Mouse (Mus musculus) heart, embryonic 12.5 days (tissue): ENCODE data around the gene Alox12. TPM values are rescaled to one million over a fixed set of nuclear protein-coding genes. Genes with fewer than 3 reads are reported as not detected.

Experiments
- ATAC-seq: fragments of 200-750 bp; cut with Nextera tagmentation; 2 replicates; pipeline ENCODE4 v1.8.0; 2017; ENCODE audit warnings: moderate TSS enrichment, moderate library complexity; ENCODE audit not compliant: insufficient number of reproducible peaks, low FRiP score
- H3K27ac ChIP-seq: fragments of 300-500 bp; sonication (generic); 2 replicates; pipeline ENCODE4 v1.5.1; 2016; ENCODE audit warnings: mild to moderate bottlenecking, moderate library complexity; ENCODE audit not compliant: poor library complexity, severe bottlenecking
- H3K27me3 ChIP-seq: fragments of 300-500 bp; sonication (generic); replicated peaks from 2 replicates; pipeline ENCODE4 v1.6.1; 2016; ENCODE audit warnings: mild to moderate bottlenecking, moderate library complexity
- H3K36me3 ChIP-seq: fragments of 300-500 bp; sonication (generic); 2 replicates; pipeline ENCODE4 v1.6.1; 2016; ENCODE audit warnings: mild to moderate bottlenecking, moderate library complexity
- H3K4me1 ChIP-seq: fragments of 300-500 bp; sonication (generic); replicated peaks from 2 replicates; pipeline ENCODE4 v1.6.1; 2016; ENCODE audit warnings: mild to moderate bottlenecking
- H3K4me2 ChIP-seq: fragments of 300-500 bp; sonication (generic); 2 replicates; pipeline ENCODE4 v1.6.1; 2016; ENCODE audit warnings: mild to moderate bottlenecking, moderate library complexity
- H3K4me3 ChIP-seq: fragments of 300-500 bp; sonication (generic); 2 replicates; pipeline ENCODE4 v1.5.1; 2016; ENCODE audit warnings: mild to moderate bottlenecking
- H3K9ac ChIP-seq: fragments of 300-500 bp; sonication (generic); 2 replicates; pipeline ENCODE4 v1.6.1; 2016; ENCODE audit warnings: mild to moderate bottlenecking, moderate library complexity
- H3K9me3 ChIP-seq: fragments of 300-500 bp; sonication (generic); replicated peaks from 2 replicates; pipeline ENCODE4 v1.6.1; 2016; ENCODE audit warnings: mild to moderate bottlenecking, moderate library complexity
- WGBS: fragments of 180-500 bp; shearing (Covaris S2); methylation state at CpG from one replicate; pipeline ENCODE4 v1.1.7; 2016; 5-methylcytosine and 5-hydroxymethylcytosine counted together
- polyA plus RNA-seq: library from polyadenylated mRNA; unstranded; fragments of >200 nt; fragmentation: Nextera tagmentation; extraction: Ambion mirVana; gene quantifications from 2 replicates; pipeline ENCODE4 v1.2.1, GENCODE M21; 2016

The Alox12 gene
- 3.8 and 7.8 TPM in 2 replicates for polyA plus RNA-seq

GRCm38 (mm10) chr11:70254931-70255531 is at the start of gene Alox12:
Gene Alox12, minus strand, starts transcription at chr11:70255353.
- peak; percentile 43; the same call in 1 of the 2 replicates for ATAC-seq
- Histone ChIP-seq H3K9ac (peak within 1 kb of the TSS; percentile 42), H3K4me3 (peak within 1 kb of the TSS; percentile 39), H3K4me1 (peaks cover 10% of the 10 kb centered on the region; the same call in 1 of the 2 replicates), H3K27me3 (peaks cover 71% of the 10 kb centered on the region), H3K27ac (no peak within 1 kb of the TSS), H3K9me3 (no peaks in the 10 kb centered on the region), H3K36me3 (no peaks in the 10 kb centered on the region), H3K4me2 (peak within 1 kb of the TSS; percentile 72)
- under 1% methylated on average over 25 of the region's 25 CpGs for WGBS

- Histone ChIP-seq H3K4me2 (no peak overlapping the region), H3K4me1 (0 out of 2 replicates have a peak, but pooled peaks cover 5% of the 10 kb centered on the region), H3K27me3 (no peaks in the 10 kb centered on the region), H3K9ac (no peak overlapping the region), H3K4me3 (no peak overlapping the region), H3K9me3 (peaks cover 6% of the 10 kb centered on the region), H3K36me3 (no peaks in the 10 kb centered on the region), H3K27ac (peak overlapping the region; percentile 42; the same call in 1 of the 2 replicates)
- WGBS, result 39% methylated on average over 4 of the region's 4 CpGs
- 0 out of 2 replicates have a peak, but pooled peaks have one; percentile 29 for ATAC-seq
Observed at GRCm38 (mm10) chr11:70302293-70302692, 47.1 kb upstream of the Alox12 start.

GRCm38 (mm10) chr11:70297836-70298454 is 42.8 kb upstream of the Alox12 start:
- Histone ChIP-seq H3K9ac (no peak overlapping the region), H3K27me3 (no peaks in the 10 kb centered on the region), H3K4me1 (peaks cover 7% of the 10 kb centered on the region; the same call in 1 of the 2 replicates), H3K4me3 (no peak overlapping the region), H3K9me3 (peaks cover 10% of the 10 kb centered on the region), H3K27ac (no peak overlapping the region; the same call in 1 of the 2 replicates), H3K36me3 (no peaks in the 10 kb centered on the region), H3K4me2 (no peak overlapping the region)
- ATAC-seq, result no peak; the same call in 1 of the 2 replicates
- WGBS, result 40% methylated on average over 12 of the region's 12 CpGs

GRCm38 (mm10) chr11:70297405-70297804 is 42.3 kb upstream of the Alox12 start:
- no peaks in the 10 kb centered on the region for H3K27me3 ChIP-seq
- no peak for ATAC-seq
- H3K9ac ChIP-seq, result no peak overlapping the region
- H3K27ac ChIP-seq, result no peak overlapping the region; the same call in 1 of the 2 replicates
- no peak overlapping the region for H3K4me2 ChIP-seq
- H3K9me3 ChIP-seq, result peaks cover 10% of the 10 kb centered on the region
- H3K4me3 ChIP-seq, result no peak overlapping the region
- 44% methylated on average over 4 of the region's 4 CpGs for WGBS
- H3K36me3 ChIP-seq, result no peaks in the 10 kb centered on the region
- H3K4me1 ChIP-seq, result peaks cover 7% of the 10 kb centered on the region; the same call in 1 of the 2 replicates

GRCm38 (mm10) chr11:70293881-70294280 is 38.7 kb upstream of the Alox12 start:
- WGBS, result 78% methylated on average over 6 of the region's 6 CpGs
- no peak for ATAC-seq
- no peak overlapping the region for H3K4me3 ChIP-seq
- no peaks in the 10 kb centered on the region for H3K36me3 ChIP-seq
- H3K27me3 ChIP-seq, result no peaks in the 10 kb centered on the region
- peaks cover 10% of the 10 kb centered on the region for H3K4me1 ChIP-seq
- no peak overlapping the region for H3K4me2 ChIP-seq
- H3K9me3 ChIP-seq, result peaks cover 3% of the 10 kb centered on the region; the same call in 1 of the 2 replicates
- H3K27ac ChIP-seq, result no peak overlapping the region
- H3K9ac ChIP-seq, result no peak overlapping the region

DNA sequence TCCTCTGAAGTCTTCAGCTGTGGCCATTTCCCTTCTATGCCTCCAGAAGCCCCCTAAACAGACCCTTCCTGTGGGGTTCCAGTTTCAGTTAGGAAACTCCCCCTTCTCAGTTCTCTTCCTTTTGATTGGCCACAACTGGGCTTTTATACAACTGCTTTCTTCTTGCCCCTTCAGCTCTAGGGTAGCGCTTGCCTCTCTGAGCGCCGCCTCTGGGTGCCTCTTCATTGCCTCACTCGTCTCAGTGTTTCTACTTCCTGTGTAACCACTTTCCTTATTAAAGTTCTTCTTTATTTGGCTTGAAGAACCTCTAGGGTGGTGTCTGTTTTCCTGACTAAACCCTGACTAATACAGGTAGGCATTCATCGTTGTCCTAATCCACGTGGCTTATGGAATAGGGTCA is 36.1 kb upstream of the Alox12 start:
- no peak overlapping the region for H3K4me3 ChIP-seq
- peaks cover 3% of the 10 kb centered on the region; the same call in 1 of the 2 replicates for H3K4me1 ChIP-seq
- ATAC-seq, result no peak
- no peak overlapping the region for H3K4me2 ChIP-seq
- H3K9ac ChIP-seq, result no peak overlapping the region
- no peaks in the 10 kb centered on the region for H3K27me3 ChIP-seq
- H3K27ac ChIP-seq, result no peak overlapping the region
- no peaks in the 10 kb centered on the region for H3K36me3 ChIP-seq
- peaks cover 3% of the 10 kb centered on the region; the same call in 1 of the 2 replicates for H3K9me3 ChIP-seq
- 83% methylated on average over 6 of the region's 6 CpGs for WGBS

DNA sequence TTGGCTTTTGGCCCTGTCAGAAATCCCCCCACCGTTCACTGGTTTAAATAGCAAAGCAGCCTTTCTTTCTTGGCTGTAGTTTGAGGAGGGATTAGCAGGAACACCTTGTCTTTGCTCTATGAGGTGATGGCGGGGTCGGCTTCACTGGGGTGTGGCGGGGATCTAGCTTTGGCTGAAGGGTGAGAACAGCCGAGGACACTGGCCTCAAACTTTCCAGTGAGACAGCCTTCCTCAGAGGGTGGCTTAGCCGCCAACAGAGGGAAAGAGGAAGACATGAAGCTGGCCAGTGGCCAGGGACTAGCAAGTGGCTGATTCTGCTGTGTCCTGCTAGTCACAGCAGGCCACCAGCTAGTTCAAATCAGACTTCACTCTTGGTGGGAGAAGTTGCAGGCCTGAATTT is 34.1 kb upstream of the Alox12 start:
- H3K27me3 ChIP-seq, result no peaks in the 10 kb centered on the region
- no peaks in the 10 kb centered on the region for H3K9me3 ChIP-seq
- H3K4me2 ChIP-seq, result no peak overlapping the region
- peaks cover 3% of the 10 kb centered on the region; the same call in 1 of the 2 replicates for H3K4me1 ChIP-seq
- H3K4me3 ChIP-seq, result no peak overlapping the region
- H3K9ac ChIP-seq, result no peak overlapping the region
- ATAC-seq, result no peak; the same call in 1 of the 2 replicates
- 0 out of 2 replicates have a peak overlapping the region, but pooled peaks have one; percentile 0 for H3K27ac ChIP-seq
- 28% methylated on average over 6 of the region's 6 CpGs for WGBS
- no peaks in the 10 kb centered on the region for H3K36me3 ChIP-seq

DNA sequence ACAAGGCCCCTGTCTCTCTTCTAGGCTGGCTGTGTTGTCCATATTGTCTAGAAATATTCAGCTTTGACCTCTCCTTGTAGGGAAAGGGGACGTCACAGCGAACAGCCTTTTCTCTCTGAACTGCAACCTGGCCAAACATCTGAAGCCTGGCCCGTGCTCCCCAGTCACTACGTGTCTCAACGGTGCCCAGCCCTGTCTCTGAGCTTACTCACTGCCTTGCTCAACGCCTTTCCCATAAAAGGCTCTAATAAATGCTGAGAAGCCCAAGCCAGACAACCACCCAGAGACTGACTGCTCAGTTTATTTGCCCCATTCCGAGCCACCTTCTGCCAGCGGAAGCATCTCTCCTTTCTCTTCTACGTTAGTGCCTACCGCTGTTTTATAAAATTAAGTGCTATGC is 32.9 kb upstream of the Alox12 start:
- 84% methylated on average over 10 of the region's 10 CpGs for WGBS
- Histone ChIP-seq H3K4me1 (peaks cover 3% of the 10 kb centered on the region; the same call in 1 of the 2 replicates), H3K27ac (no peak overlapping the region), H3K9ac (no peak overlapping the region), H3K27me3 (no peaks in the 10 kb centered on the region), H3K36me3 (no peaks in the 10 kb centered on the region), H3K4me2 (no peak overlapping the region), H3K4me3 (no peak overlapping the region), H3K9me3 (no peaks in the 10 kb centered on the region)
- no peak for ATAC-seq

- no peak overlapping the region for H3K4me3 ChIP-seq
- no peaks in the 10 kb centered on the region for H3K36me3 ChIP-seq
- no peak overlapping the region for H3K27ac ChIP-seq
- H3K27me3 ChIP-seq, result no peaks in the 10 kb centered on the region
- WGBS, result 59% methylated on average over 5 of the region's 5 CpGs
- H3K9me3 ChIP-seq, result no peaks in the 10 kb centered on the region
- ATAC-seq, result no peak
- H3K9ac ChIP-seq, result no peak overlapping the region
- H3K4me2 ChIP-seq, result no peak overlapping the region
- H3K4me1 ChIP-seq, result peaks cover 3% of the 10 kb centered on the region; the same call in 1 of the 2 replicates
Observed at GRCm38 (mm10) chr11:70285686-70286085, 30.5 kb upstream of the Alox12 start.

DNA sequence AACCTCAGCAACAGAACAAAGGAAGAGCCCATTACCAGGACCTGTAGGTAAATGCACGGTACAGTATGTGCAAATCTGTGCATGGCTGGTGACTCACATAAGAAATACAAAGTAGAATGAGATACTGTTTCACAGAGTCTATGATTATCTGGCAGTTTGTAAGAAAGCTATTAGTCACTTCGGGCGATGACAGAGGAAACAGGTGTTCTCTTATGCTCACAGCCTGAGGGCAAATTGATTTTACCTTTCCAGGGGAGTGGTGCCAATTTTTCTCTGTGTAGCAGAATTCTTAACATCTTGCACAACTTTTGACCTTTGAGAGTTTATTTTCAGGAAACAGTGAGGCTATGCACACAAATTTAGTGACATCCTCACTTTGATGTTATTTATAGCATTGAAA is 29.6 kb upstream of the Alox12 start:
- Histone ChIP-seq H3K36me3 (no peaks in the 10 kb centered on the region), H3K4me1 (peaks cover 6% of the 10 kb centered on the region; the same call in 1 of the 2 replicates), H3K4me2 (no peak overlapping the region), H3K4me3 (no peak overlapping the region), H3K27ac (no peak overlapping the region), H3K9ac (no peak overlapping the region), H3K9me3 (0 out of 2 replicates have a peak, but pooled peaks cover 2% of the 10 kb centered on the region), H3K27me3 (no peaks in the 10 kb centered on the region)
- no peak for ATAC-seq
- WGBS, result 61% methylated on average over 3 of the region's 3 CpGs

GRCm38 (mm10) chr11:70283666-70284065 is 28.5 kb upstream of the Alox12 start:
- Histone ChIP-seq H3K36me3 (no peaks in the 10 kb centered on the region), H3K4me1 (0 out of 2 replicates have a peak, but pooled peaks cover 5% of the 10 kb centered on the region), H3K4me3 (no peak overlapping the region), H3K9ac (no peak overlapping the region), H3K27me3 (no peaks in the 10 kb centered on the region), H3K27ac (no peak overlapping the region), H3K9me3 (0 out of 2 replicates have a peak, but pooled peaks cover 3% of the 10 kb centered on the region), H3K4me2 (no peak overlapping the region)
- ATAC-seq, result no peak
- WGBS, result 77% methylated on average over 4 of the region's 4 CpGs
